19 mouse cellular contexts compared by ENCODE assay signal in the genomic region with DNA sequence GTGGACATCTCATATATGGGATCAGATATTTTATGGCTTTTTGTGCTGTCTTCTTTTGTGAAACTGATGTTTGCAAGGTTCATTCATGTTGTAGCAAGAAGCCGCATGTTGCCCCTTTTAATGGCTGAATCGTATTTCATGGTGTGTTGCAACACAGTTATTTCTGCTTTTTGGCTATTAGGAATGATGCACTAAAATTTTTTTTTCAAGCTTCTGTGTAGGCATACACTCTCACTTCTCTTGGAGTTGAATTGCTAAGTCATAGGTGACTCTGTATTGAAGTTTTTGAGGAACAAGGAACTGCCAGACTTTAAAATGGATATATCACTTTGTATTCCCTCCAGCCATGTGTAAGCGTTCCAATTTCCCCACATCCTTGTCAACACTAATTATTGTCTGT.
DNase-seq lines count a peak whose midpoint lies in the region; ATAC-seq and TF ChIP-seq lines count a peak whose summit lies in the region.
"Had no signal": no experiment of that assay in that cellular context is flagged by ENCODE, and none has a peak within 500 bp of the region (broad histone marks: within the 10 kb centered on the region; RNA-seq: fewer than 3 reads in every experiment).

No protein-coding gene starts in this region.

- no peak for ATAC-seq in lung, postnatal 0 days
- peak; percentile 91 for ATAC-seq in megakaryocyte progenitor cell, adult 5-6 weeks (replicated peaks; ENCODE audit: poor library complexity)
- ATAC-seq: activated CD4-positive, CD25-positive, alpha-beta regulatory T cell, adult 4 months; forebrain, embryonic 15.5 days; intestine, embryonic 16.5 days; Patski had no signal

- no peak overlapping the region for H3K27ac ChIP-seq in lung, postnatal 0 days (ENCODE audit: low read length)
- H3K27ac ChIP-seq: embryonic facial prominence, embryonic 12.5 days; forebrain, embryonic 15.5 days; heart, embryonic 13.5 days; hindbrain, embryonic 15.5 days had no signal

- intact Hi-C loops in gastrocnemius, postnatal 36 days (cut with DNase I): no loop called here

- 71% methylated on average over 3 of the region's 3 CpGs for WGBS in lung, postnatal 0 days

- no peaks in the 10 kb centered on the region for H3K27me3 ChIP-seq in lung, postnatal 0 days (replicated peaks; ENCODE audit: insufficient read depth, low read length)
- H3K27me3 ChIP-seq: embryonic facial prominence, embryonic 12.5 days; forebrain, embryonic 15.5 days; heart, embryonic 13.5 days; hindbrain, embryonic 15.5 days; Patski had no signal

- H3K36me3 ChIP-seq in lung, postnatal 0 days (ENCODE audit: insufficient read depth, low read length): no peaks in the 10 kb centered on the region
- H3K36me3 ChIP-seq: embryonic facial prominence, embryonic 12.5 days; forebrain, embryonic 15.5 days; heart, embryonic 13.5 days; hindbrain, embryonic 15.5 days had no signal

- H3K9ac ChIP-seq in lung, postnatal 0 days (replicated peaks; ENCODE audit: low read depth): no peak overlapping the region
- H3K9ac ChIP-seq: embryonic facial prominence, embryonic 12.5 days; forebrain, embryonic 15.5 days; heart, embryonic 13.5 days; hindbrain, embryonic 15.5 days had no signal

- no peak overlapping the region for H3K4me2 ChIP-seq in lung, postnatal 0 days (replicated peaks; ENCODE audit: low read depth, low read length)
- H3K4me2 ChIP-seq: embryonic facial prominence, embryonic 12.5 days; forebrain, embryonic 15.5 days; heart, embryonic 13.5 days; hindbrain, embryonic 15.5 days had no signal

- TF ChIP-seq EP300 in lung, postnatal 0 days (IDR thresholded peaks at IDR 0.05): no peak

- TF ChIP-seq CTCF in lung, postnatal 0 days (IDR thresholded peaks at IDR 0.05): no peak

- peaks cover 4% of the 10 kb centered on the region; the same call in 1 of the 2 replicates for H3K4me1 ChIP-seq in lung, postnatal 0 days (ENCODE audit: insufficient read depth, low read depth, low read length)

- no peaks in the 10 kb centered on the region for H3K9me3 ChIP-seq in lung, postnatal 0 days (ENCODE audit: low read length)
- H3K9me3 ChIP-seq: embryonic facial prominence, embryonic 12.5 days; forebrain, embryonic 15.5 days; heart, embryonic 13.5 days; hindbrain, embryonic 15.5 days had no signal

- no peak overlapping the region for H3K4me3 ChIP-seq in lung, postnatal 0 days (ENCODE audit: low read depth, low read length)
- H3K4me3 ChIP-seq: embryonic facial prominence, embryonic 12.5 days; forebrain, embryonic 15.5 days; heart, embryonic 13.5 days; hindbrain, embryonic 15.5 days had no signal

- peak; percentile 12 for DNase-seq in cerebellum, adult 9-10 months
- DNase-seq in cerebellum, adult 11 months: no peak
- peak; percentile 4 for DNase-seq in lung, postnatal 0 days (ENCODE audit: low spot score)
- DNase-seq in lung, postnatal 25 days (ENCODE audit: low spot score): no peak
- no peak for DNase-seq in embryo, embryonic 9.5 days (ENCODE audit: extremely low spot score)
- no peak for DNase-seq in gastrocnemius, postnatal 36 days
- DNase-seq: adrenal gland, postnatal 14 days; cerebellum, adult 18-20 months; embryo, embryonic 11 days; gastrocnemius, postnatal 10 days; heart, postnatal 36 days had no signal

Comparison
In these comparisons a context has a peak if more than half of its experiments do, and no peak if none do; other contexts are left out.
1. DNase-seq: peak in cerebellum, adult 9-10 months (single experiment) and lung, postnatal 0 days (single experiment); none in cerebellum, adult 11 months (single experiment), lung, postnatal 25 days (single experiment), embryo, embryonic 9.5 days (single experiment) and gastrocnemius, postnatal 36 days (0 of 2).